Mouse (Mus musculus) kidney, embryonic 16.5 days (tissue): Measurements from ENCODE around the gene Fam170b. TPM values are rescaled to one million over a fixed set of nuclear protein-coding genes. Genes with fewer than 3 reads are reported as not detected.
A peak's percentile ranks its signal among the peaks of the same experiment; 100 is the strongest.

Experiments used
- ATAC-seq: fragments of 200-750 bp; cut with Nextera tagmentation; 2 replicates; pipeline ENCODE4 v1.8.0; 2017; ENCODE audit warnings: moderate TSS enrichment; ENCODE audit not compliant: low FRiP score, low TSS enrichment
- H3K27ac ChIP-seq: fragments of 300-500 bp; sonication (generic); 2 replicates; pipeline ENCODE4 v1.5.1; 2014; ENCODE audit warnings: low read length
- H3K27me3 ChIP-seq: fragments of 300-500 bp; sonication (generic); 2 replicates; pipeline ENCODE4 v1.6.1; 2014; ENCODE audit warnings: low read length, control low read depth, mixed read lengths; ENCODE audit not compliant: insufficient read depth
- H3K36me3 ChIP-seq: fragments of 300-500 bp; sonication (generic); 2 replicates; pipeline ENCODE4 v1.6.1; 2014; ENCODE audit warnings: low read length, control low read depth, mixed read lengths; ENCODE audit not compliant: insufficient read depth
- H3K4me1 ChIP-seq: fragments of 300-500 bp; sonication (generic); 2 replicates; pipeline ENCODE4 v1.6.1; 2014; ENCODE audit warnings: low read length, control low read depth, mixed read lengths; ENCODE audit not compliant: insufficient read depth
- H3K4me2 ChIP-seq: fragments of 300-500 bp; sonication (generic); replicated peaks from 2 replicates; pipeline ENCODE4 v1.6.1; 2014; ENCODE audit warnings: low read depth, low read length
- H3K4me3 ChIP-seq: fragments of 300-500 bp; sonication (generic); 2 replicates; pipeline ENCODE4 v1.5.1; 2014; ENCODE audit warnings: mild to moderate bottlenecking, low read length
- H3K9ac ChIP-seq: fragments of 300-500 bp; sonication (generic); replicated peaks from 2 replicates; pipeline ENCODE4 v1.6.1; 2014; ENCODE audit warnings: low read length
- H3K9me3 ChIP-seq: fragments of 300-500 bp; sonication (generic); 2 replicates; pipeline ENCODE4 v1.6.1; 2016; ENCODE audit warnings: low read length, control low read depth
- WGBS: fragments of 180-500 bp; shearing (Covaris S2); extraction: QIAGEN DNeasy Blood & Tissue Kit; methylation state at CpG from one replicate; pipeline ENCODE4 v1.1.7; 2014; 5-methylcytosine and 5-hydroxymethylcytosine counted together
- polyA plus RNA-seq: library from polyadenylated mRNA; unstranded; fragments of >200 nt; fragmentation: Nextera tagmentation; extraction: Ambion mirVana; gene quantifications from 2 replicates; pipeline ENCODE4 v1.2.1, GENCODE M21; 2015

Gene Fam170b
- polyA plus RNA-seq, 1 experiment from 2014 or later: 0.15 TPM

GRCm38 (mm10) chr14:32801662-32802024, 32.1 kb upstream of the Fam170b start:
- Histone ChIP-seq H3K4me1 (no peaks in the 10 kb centered on the region), H3K36me3 (no peaks in the 10 kb centered on the region), H3K4me3 (no peak overlapping the region), H3K27me3 (no peaks in the 10 kb centered on the region), H3K9me3 (no peaks in the 10 kb centered on the region), H3K9ac (no peak overlapping the region), H3K27ac (no peak overlapping the region), H3K4me2 (no peak overlapping the region)
- ATAC-seq: no peak

GRCm38 (mm10) chr14:32810111-32810510, 23.7 kb upstream of the Fam170b start:
- Histone ChIP-seq H3K27me3 (no peaks in the 10 kb centered on the region), H3K9ac (no peak overlapping the region), H3K9me3 (no peaks in the 10 kb centered on the region), H3K4me3 (no peak overlapping the region), H3K4me1 (no peaks in the 10 kb centered on the region), H3K4me2 (no peak overlapping the region), H3K27ac (no peak overlapping the region), H3K36me3 (no peaks in the 10 kb centered on the region)
- ATAC-seq: no peak

GRCm38 (mm10) chr14:32812429-32812828, 21.3 kb upstream of the Fam170b start:
- WGBS: 78% methylated on average over 6 of the region's 6 CpGs
- Histone ChIP-seq H3K9ac (no peak overlapping the region), H3K4me3 (no peak overlapping the region), H3K36me3 (no peaks in the 10 kb centered on the region), H3K4me2 (no peak overlapping the region), H3K9me3 (no peaks in the 10 kb centered on the region), H3K27ac (no peak overlapping the region), H3K27me3 (no peaks in the 10 kb centered on the region), H3K4me1 (no peaks in the 10 kb centered on the region)
- no peak for ATAC-seq

GRCm38 (mm10) chr14:32814961-32815360, 18.8 kb upstream of the Fam170b start:
- H3K4me2 ChIP-seq: no peak overlapping the region
- WGBS: 72% methylated on average over 4 of the region's 4 CpGs
- H3K9ac ChIP-seq: no peak overlapping the region
- H3K27me3 ChIP-seq: no peaks in the 10 kb centered on the region
- ATAC-seq: no peak
- H3K36me3 ChIP-seq: no peaks in the 10 kb centered on the region
- H3K27ac ChIP-seq: no peak overlapping the region
- H3K4me3 ChIP-seq: no peak overlapping the region
- no peaks in the 10 kb centered on the region for H3K4me1 ChIP-seq
- H3K9me3 ChIP-seq: no peaks in the 10 kb centered on the region

- H3K27me3 ChIP-seq: no peaks in the 10 kb centered on the region
- no peak overlapping the region for H3K27ac ChIP-seq
- no peaks in the 10 kb centered on the region for H3K9me3 ChIP-seq
- no peaks in the 10 kb centered on the region for H3K4me1 ChIP-seq
- 78% methylated on average over 4 of the region's 4 CpGs for WGBS
- H3K4me2 ChIP-seq: no peak overlapping the region
- no peak for ATAC-seq
- no peak overlapping the region for H3K4me3 ChIP-seq
- no peaks in the 10 kb centered on the region for H3K36me3 ChIP-seq
- H3K9ac ChIP-seq: no peak overlapping the region
Measured at GRCm38 (mm10) chr14:32816533-32816932, 17.2 kb upstream of the Fam170b start.

GRCm38 (mm10) chr14:32817258-32817657, 16.5 kb upstream of the Fam170b start:
- Histone ChIP-seq H3K4me2 (no peak overlapping the region), H3K36me3 (no peaks in the 10 kb centered on the region), H3K27ac (no peak overlapping the region), H3K9ac (no peak overlapping the region), H3K9me3 (no peaks in the 10 kb centered on the region), H3K4me3 (no peak overlapping the region), H3K4me1 (no peaks in the 10 kb centered on the region), H3K27me3 (no peaks in the 10 kb centered on the region)
- ATAC-seq: no peak
- 67% methylated on average over 7 of the region's 7 CpGs for WGBS

- no peak overlapping the region for H3K27ac ChIP-seq
- peak; percentile 55 for ATAC-seq
- no peak overlapping the region for H3K9ac ChIP-seq
- no peaks in the 10 kb centered on the region for H3K36me3 ChIP-seq
- no peak overlapping the region for H3K4me3 ChIP-seq
- H3K4me2 ChIP-seq: no peak overlapping the region
- 46% methylated on average over 1 of the region's 1 CpGs for WGBS
- no peaks in the 10 kb centered on the region for H3K27me3 ChIP-seq
- H3K9me3 ChIP-seq: no peaks in the 10 kb centered on the region
- H3K4me1 ChIP-seq: peaks cover 5% of the 10 kb centered on the region; the same call in 1 of the 2 replicates
Measured at GRCm38 (mm10) chr14:32819297-32819696, 14.5 kb upstream of the Fam170b start.

- no peak for ATAC-seq
- H3K9me3 ChIP-seq: no peaks in the 10 kb centered on the region
- no peaks in the 10 kb centered on the region for H3K36me3 ChIP-seq
- H3K4me1 ChIP-seq: peaks cover 32% of the 10 kb centered on the region
- H3K4me3 ChIP-seq: no peak overlapping the region
- no peaks in the 10 kb centered on the region for H3K27me3 ChIP-seq
- no peak overlapping the region for H3K27ac ChIP-seq
- no peak overlapping the region for H3K4me2 ChIP-seq
- 83% methylated on average over 4 of the region's 4 CpGs for WGBS
- H3K9ac ChIP-seq: no peak overlapping the region
Measured at GRCm38 (mm10) chr14:32822812-32823211, 10.9 kb upstream of the Fam170b start.

GRCm38 (mm10) chr14:32823861-32824260, 9.9 kb upstream of the Fam170b start:
- WGBS: 84% methylated on average over 3 of the region's 3 CpGs
- H3K9ac ChIP-seq: no peak overlapping the region
- no peaks in the 10 kb centered on the region for H3K9me3 ChIP-seq
- H3K27me3 ChIP-seq: no peaks in the 10 kb centered on the region
- no peak overlapping the region for H3K4me2 ChIP-seq
- H3K4me3 ChIP-seq: no peak overlapping the region
- no peak overlapping the region for H3K27ac ChIP-seq
- ATAC-seq: no peak
- H3K4me1 ChIP-seq: peaks cover 41% of the 10 kb centered on the region
- no peaks in the 10 kb centered on the region for H3K36me3 ChIP-seq

- ATAC-seq: peak; percentile 20; the same call in 1 of the 2 replicates
- H3K4me1 ChIP-seq: peaks cover 41% of the 10 kb centered on the region
- H3K27me3 ChIP-seq: no peaks in the 10 kb centered on the region
- no peaks in the 10 kb centered on the region for H3K9me3 ChIP-seq
- H3K4me3 ChIP-seq: no peak overlapping the region
- H3K9ac ChIP-seq: no peak overlapping the region
- no peaks in the 10 kb centered on the region for H3K36me3 ChIP-seq
- 29% methylated on average over 14 of the region's 14 CpGs for WGBS
- H3K4me2 ChIP-seq: no peak overlapping the region
- peak overlapping the region; percentile 54 for H3K27ac ChIP-seq
Measured at GRCm38 (mm10) chr14:32824267-32825150, 9.3 kb upstream of the Fam170b start.
